Mouse (Mus musculus) embryonic facial prominence, embryonic 11.5 days (tissue): ENCODE data around the gene Cdkn1b. TPM values are rescaled to one million over a fixed set of nuclear protein-coding genes. Genes with fewer than 3 reads are reported as not detected.

Source experiments
- ATAC-seq: fragments of 200-750 bp; cut with Nextera tagmentation; replicated peaks from 2 replicates; pipeline ENCODE4 v1.8.0; 2017; ENCODE audit warnings: low read depth; ENCODE audit not compliant: insufficient number of reproducible peaks, low FRiP score, low TSS enrichment
- DNase-seq: peaks from one replicate; pipeline ENCODE4 v3.0.0-alpha.2; 2015; ENCODE audit warnings: low spot score
- H3K27ac ChIP-seq: fragments of 300-500 bp; sonication (generic); replicated peaks from 2 replicates; pipeline ENCODE4 v1.5.1; 2014; ENCODE audit warnings: mild to moderate bottlenecking, low read depth, low read length, control low read depth
- H3K27me3 ChIP-seq: fragments of 300-500 bp; sonication (generic); 2 replicates; pipeline ENCODE4 v1.6.1; 2014; ENCODE audit warnings: mild to moderate bottlenecking, low read length, moderate library complexity, mixed read lengths; ENCODE audit not compliant: control insufficient read depth, insufficient read depth
- H3K36me3 ChIP-seq: fragments of 300-500 bp; sonication (generic); replicated peaks from 2 replicates; pipeline ENCODE4 v1.6.1; 2014; ENCODE audit warnings: low read depth, mild to moderate bottlenecking, low read length, moderate library complexity, mixed read lengths; ENCODE audit not compliant: control insufficient read depth, insufficient read depth
- H3K4me1 ChIP-seq: fragments of 300-500 bp; sonication (generic); 2 replicates; pipeline ENCODE4 v1.6.1; 2014; ENCODE audit warnings: low read length, mixed read lengths; ENCODE audit not compliant: control insufficient read depth, insufficient read depth
- H3K4me2 ChIP-seq: fragments of 300-500 bp; sonication (generic); 2 replicates; pipeline ENCODE4 v1.6.1; 2014; ENCODE audit warnings: low read depth, mild to moderate bottlenecking, control low read depth, low read length, moderate library complexity
- H3K4me3 ChIP-seq: fragments of 300-500 bp; sonication (generic); 2 replicates; pipeline ENCODE4 v1.5.1; 2014; ENCODE audit warnings: low read depth, low read length, control low read depth
- H3K9ac ChIP-seq: fragments of 300-500 bp; sonication (generic); replicated peaks from 2 replicates; pipeline ENCODE4 v1.6.1; 2014; ENCODE audit warnings: mild to moderate bottlenecking, control low read depth, low read length
- H3K9me3 ChIP-seq: fragments of 300-500 bp; sonication (generic); replicated peaks from 2 replicates; pipeline ENCODE4 v1.6.1; 2016; ENCODE audit warnings: mild to moderate bottlenecking, low read length, inconsistent platforms, mixed read lengths; ENCODE audit not compliant: control insufficient read depth
- WGBS: fragments of 180-500 bp; shearing (Covaris S2); extraction: QIAGEN DNeasy Blood & Tissue Kit; methylation state at CpG from one replicate; pipeline ENCODE4 v1.1.7; 2014; 5-methylcytosine and 5-hydroxymethylcytosine counted together
- polyA plus RNA-seq: library from polyadenylated mRNA; unstranded; fragments of >200 nt; fragmentation: Nextera tagmentation; extraction: Ambion mirVana; gene quantifications from 2 replicates; pipeline ENCODE4 v1.2.1, GENCODE M21; 2014

Gene Cdkn1b
- polyA plus RNA-seq, 1 experiment from 2014 or later: 21.2 TPM

GRCm38 (mm10) chr6:134914523-134914922 lies 5.7 kb upstream of the Cdkn1b start:
- no peak overlapping the region for H3K4me2 ChIP-seq
- H3K9ac ChIP-seq: no peak overlapping the region
- no peaks in the 10 kb centered on the region for H3K9me3 ChIP-seq
- H3K27ac ChIP-seq: no peak overlapping the region
- no peak for ATAC-seq
- no peak overlapping the region for H3K4me3 ChIP-seq
- H3K36me3 ChIP-seq: no peaks in the 10 kb centered on the region
- no peaks in the 10 kb centered on the region for H3K27me3 ChIP-seq
- 89% methylated on average over 5 of the region's 5 CpGs for WGBS
- DNase-seq: no peak
- H3K4me1 ChIP-seq: no peaks in the 10 kb centered on the region

- H3K4me1 ChIP-seq: no peaks in the 10 kb centered on the region
- no peak for ATAC-seq
- H3K27me3 ChIP-seq: no peaks in the 10 kb centered on the region
- H3K9me3 ChIP-seq: no peaks in the 10 kb centered on the region
- H3K4me3 ChIP-seq: peak overlapping the region; percentile 34
- H3K36me3 ChIP-seq: no peaks in the 10 kb centered on the region
- H3K4me2 ChIP-seq: peak overlapping the region; percentile 59
- peak overlapping the region; percentile 3 for H3K9ac ChIP-seq
- no peak overlapping the region for H3K27ac ChIP-seq
- DNase-seq: peak; percentile 43
- WGBS: 0% methylated on average over 11 of the region's 11 CpGs
Measured at GRCm38 (mm10) chr6:134916641-134917040, 3.6 kb upstream of the Cdkn1b start.

GRCm38 (mm10) chr6:134917087-134917486 lies 3.1 kb upstream of the Cdkn1b start:
- ATAC-seq (no peak), DNase-seq (peak; percentile 69)
- WGBS: under 1% methylated on average over 11 of the region's 11 CpGs
- no peak overlapping the region for H3K27ac ChIP-seq
- H3K27me3 ChIP-seq: no peaks in the 10 kb centered on the region
- H3K4me3 ChIP-seq: peak overlapping the region; percentile 34
- H3K36me3 ChIP-seq: no peaks in the 10 kb centered on the region
- H3K4me2 ChIP-seq: peak overlapping the region; percentile 59
- no peaks in the 10 kb centered on the region; the same call in 1 of the 2 replicates for H3K4me1 ChIP-seq
- H3K9ac ChIP-seq: peak overlapping the region; percentile 3
- H3K9me3 ChIP-seq: no peaks in the 10 kb centered on the region

GRCm38 (mm10) chr6:134918769-134919168 lies 1.4 kb upstream of the Cdkn1b start:
- no peak overlapping the region for H3K27ac ChIP-seq
- H3K4me3 ChIP-seq: no peak overlapping the region
- WGBS: 88% methylated on average over 10 of the region's 10 CpGs

GRCm38 (mm10) chr6:134919511-134920189 lies 551 bp upstream of the Cdkn1b start:
- Histone ChIP-seq H3K9ac (peak overlapping the region; percentile 84), H3K27me3 (no peaks in the 10 kb centered on the region), H3K4me2 (peak overlapping the region; percentile 92), H3K27ac (peak overlapping the region; percentile 86), H3K4me1 (no peaks in the 10 kb centered on the region; the same call in 1 of the 2 replicates), H3K9me3 (no peaks in the 10 kb centered on the region), H3K4me3 (peak overlapping the region; percentile 54), H3K36me3 (no peaks in the 10 kb centered on the region)
- DNase-seq (peak; percentile 17), ATAC-seq (peak; percentile 74)
- WGBS: 2% methylated on average over 37 of the region's 37 CpGs

More at GRCm38 (mm10) chr6:134918769-134919168, 1.4 kb upstream of the Cdkn1b start:
- no peaks in the 10 kb centered on the region; the same call in 1 of the 2 replicates for H3K4me1 ChIP-seq
- H3K9ac ChIP-seq: no peak overlapping the region
- H3K4me2 ChIP-seq: no peak overlapping the region; the same call in 1 of the 2 replicates
- ATAC-seq (no peak), DNase-seq (no peak)
- no peaks in the 10 kb centered on the region for H3K36me3 ChIP-seq
- H3K9me3 ChIP-seq: no peaks in the 10 kb centered on the region
- no peaks in the 10 kb centered on the region for H3K27me3 ChIP-seq

GRCm38 (mm10) chr6:134921014-134921694 lies 953 bp downstream of the Cdkn1b start:
- ATAC-seq (no peak), DNase-seq (peak; percentile 52)
- H3K9ac ChIP-seq: peak overlapping the region; percentile 84
- H3K27me3 ChIP-seq: no peaks in the 10 kb centered on the region
- peak overlapping the region; percentile 54 for H3K4me3 ChIP-seq
- peak overlapping the region; percentile 75 for H3K4me2 ChIP-seq
- no peaks in the 10 kb centered on the region; the same call in 1 of the 2 replicates for H3K4me1 ChIP-seq
- peak overlapping the region; percentile 86 for H3K27ac ChIP-seq
- WGBS: under 1% methylated on average over 32 of the region's 32 CpGs
- no peaks in the 10 kb centered on the region for H3K36me3 ChIP-seq
- no peaks in the 10 kb centered on the region for H3K9me3 ChIP-seq

- H3K4me1 ChIP-seq: no peaks in the 10 kb centered on the region; the same call in 1 of the 2 replicates
- no peak for DNase-seq
- no peak overlapping the region; the same call in 1 of the 2 replicates for H3K27ac ChIP-seq
- H3K27me3 ChIP-seq: no peaks in the 10 kb centered on the region
- H3K4me3 ChIP-seq: peak overlapping the region; percentile 54
- 9% methylated on average over 20 of the region's 20 CpGs for WGBS
- no peaks in the 10 kb centered on the region for H3K36me3 ChIP-seq
- H3K4me2 ChIP-seq: peak overlapping the region; percentile 75
- H3K9me3 ChIP-seq: no peaks in the 10 kb centered on the region
- no peak for ATAC-seq
- peak overlapping the region; percentile 84 for H3K9ac ChIP-seq
Measured at GRCm38 (mm10) chr6:134921695-134922510, 1.7 kb downstream of the Cdkn1b start.
